Mouse (Mus musculus): ENCODE results near the gene Zrsr1.

- TF ChIP-seq POLR2A (IDR thresholded peaks at IDR 0.05; ENCODE audit: low read depth, low read length) (no peak), CTCF (conservative IDR thresholded peaks at IDR 0.05; ENCODE audit: insufficient read depth, insufficient read length, low read depth, low read length) (no peak)
These were observed 15.5 kb upstream of the Zrsr1 start for GRCm38 (mm10) chr11:22956346-22956745.

All from kidney, adult 2 months (tissue).